In the genomic region with DNA sequence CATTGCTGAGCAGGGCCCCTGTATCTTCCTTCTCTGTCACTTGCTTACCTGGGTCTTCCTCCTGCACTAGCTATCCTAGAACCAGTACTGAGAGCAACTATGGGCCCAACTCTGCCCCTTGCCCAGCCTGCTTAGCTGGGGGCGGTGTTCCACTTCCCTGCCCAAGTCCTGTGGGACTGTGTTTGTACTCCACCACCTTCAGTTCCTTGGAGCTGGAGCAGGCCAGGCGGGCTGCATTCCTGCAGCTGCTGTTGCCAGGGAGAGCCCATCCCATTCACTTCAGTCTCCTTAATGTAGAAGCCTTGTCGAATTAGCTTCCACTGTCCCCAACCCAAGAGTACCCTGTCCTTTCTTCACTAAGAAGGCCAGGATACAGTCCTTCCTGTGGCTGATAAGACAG, we compare ENCODE assay signal across 11 mouse cellular contexts.
"Had no signal": no experiment of that assay in that cellular context is flagged by ENCODE, and none has a peak within 500 bp of the region (broad histone marks: within the 10 kb centered on the region; RNA-seq: fewer than 3 reads in every experiment).

No protein-coding gene starts in this region.

- H3K27me3 ChIP-seq: limb, embryonic 13.5 days; midbrain, embryonic 12.5 days had no signal

- H3K27ac ChIP-seq: hindbrain, postnatal 0 days; left cerebral cortex, adult 2 months; limb, embryonic 13.5 days; liver, embryonic 14.5 days; macrophage; midbrain, embryonic 12.5 days had no signal

- H3K4me3 ChIP-seq: left cerebral cortex, adult 2 months; limb, embryonic 13.5 days; megakaryocyte, embryonic 14.5 days; midbrain, embryonic 12.5 days had no signal

- H3K4me2 ChIP-seq: limb, embryonic 13.5 days; midbrain, embryonic 12.5 days had no signal

- DNase-seq: kidney, adult 2 months; kidney, postnatal 25 days; thymus, adult 18-20 months; thymus, postnatal 25 days had no signal

- H3K9ac ChIP-seq: limb, embryonic 13.5 days; liver, embryonic 14.5 days; midbrain, embryonic 12.5 days had no signal

- H3K9me3 ChIP-seq: limb, embryonic 13.5 days; megakaryocyte, embryonic 14.5 days; midbrain, embryonic 12.5 days had no signal

- ATAC-seq: hindbrain, postnatal 0 days had no signal
